Mouse (Mus musculus): ENCODE data around the gene Adcy4. TPM values are rescaled to one million over a fixed set of nuclear protein-coding genes. Genes with fewer than 3 reads are reported as not detected.

The Adcy4 gene
- polyA plus RNA-seq, 1 experiment = 0.02 TPM

DNA sequence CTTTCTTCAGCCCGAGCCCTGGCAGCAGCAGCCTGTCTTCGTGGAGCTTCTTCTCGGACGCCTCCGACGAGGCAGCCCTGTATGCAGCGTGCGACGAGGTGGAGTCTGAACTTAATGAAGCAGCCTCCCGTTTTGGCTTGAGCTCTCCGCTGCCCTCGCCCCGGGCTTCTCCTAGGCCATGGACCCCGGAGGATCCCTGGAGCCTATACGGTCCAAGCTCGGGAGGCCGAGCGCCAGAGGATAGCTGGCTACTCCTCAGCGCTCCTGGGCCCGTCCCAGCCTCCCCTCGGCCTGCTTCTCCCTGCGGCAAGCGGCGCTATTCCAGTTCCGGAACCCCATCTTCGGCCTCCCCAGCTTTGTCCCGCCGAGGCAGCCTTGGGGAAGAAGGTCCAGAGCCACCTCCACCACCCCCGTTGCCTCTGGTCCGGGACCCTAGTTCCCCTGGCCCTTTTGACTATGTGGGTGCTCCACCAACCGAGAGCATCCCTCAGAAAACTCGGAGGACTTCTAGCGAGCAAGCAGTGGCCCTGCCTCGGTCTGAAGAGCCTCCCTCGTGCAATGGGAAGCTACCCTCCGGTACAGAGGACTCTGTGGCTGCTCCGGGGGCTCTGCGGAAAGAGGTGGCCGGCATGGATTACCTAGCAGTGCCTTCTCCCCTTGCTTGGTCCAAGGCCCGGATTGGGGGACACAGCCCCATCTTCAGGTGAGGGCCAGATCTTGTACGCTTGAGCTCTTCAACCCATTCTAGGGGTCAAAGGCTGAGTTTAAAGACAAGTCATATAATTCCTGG, 42.9 kb upstream of the Adcy4 start:
- H3K79me2 ChIP-seq (ENCODE audit: control insufficient read depth, insufficient read depth) = no peaks in the 10 kb centered on the region
- TF ChIP-seq CEBPB (IDR thresholded peaks at IDR 0.05; ENCODE audit: low read depth) (no peak), FOSL1 (IDR thresholded peaks at IDR 0.05; ENCODE audit: insufficient read depth, low read length, poor library complexity, severe bottlenecking) (no peak), MAX (IDR thresholded peaks at IDR 0.05) (no peak), MYOG (IDR thresholded peaks at IDR 0.05; ENCODE audit: control insufficient read depth, extremely low read depth, insufficient read length) (no peak), CTCF (IDR thresholded peaks at IDR 0.05; ENCODE audit: control insufficient read depth, insufficient read depth, insufficient read length) (no peak), USF1 (IDR thresholded peaks at IDR 0.05; ENCODE audit: low read depth) (no peak), MYOD1 (IDR thresholded peaks at IDR 0.05; ENCODE audit: control insufficient read depth, insufficient read length, low read depth) (no peak)
- H3K27me3 ChIP-seq (ENCODE audit: control insufficient read depth, insufficient read depth, insufficient read length) = no peaks in the 10 kb centered on the region
- H3ac ChIP-seq (ENCODE audit: control insufficient read depth, insufficient read length, low read depth) = no peak overlapping the region
- H3K4me3 ChIP-seq (ENCODE audit: insufficient read depth, poor library complexity, severe bottlenecking) = no peak overlapping the region
- H3K36me3 ChIP-seq (ENCODE audit: control insufficient read depth, insufficient read depth) = no peaks in the 10 kb centered on the region
- no peaks in the 10 kb centered on the region for H3K79me3 ChIP-seq (ENCODE audit: low read depth)

DNA sequence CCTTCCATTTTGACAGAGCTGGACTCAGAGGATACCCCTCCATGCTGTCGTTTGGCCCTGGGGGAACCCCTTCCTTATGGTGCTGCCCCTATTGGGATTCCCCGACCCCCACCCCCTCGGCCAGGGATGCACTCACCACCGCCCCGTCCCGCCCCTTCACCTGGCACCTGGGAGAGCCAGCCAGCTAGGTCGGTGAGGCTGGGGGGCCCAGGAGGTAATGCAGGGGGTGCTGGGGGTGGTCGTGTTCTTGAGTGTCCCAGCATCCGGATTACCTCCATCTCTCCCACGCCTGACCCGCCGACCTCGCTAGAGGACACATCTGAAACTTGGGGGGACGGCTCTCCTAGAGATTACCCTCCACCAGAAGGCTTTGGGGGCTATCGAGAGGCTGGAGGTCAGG, 42.2 kb upstream of the Adcy4 start:
- TF ChIP-seq MAX (IDR thresholded peaks at IDR 0.05) (no peak), MYOG (IDR thresholded peaks at IDR 0.05; ENCODE audit: control insufficient read depth, extremely low read depth, insufficient read length) (no peak), CEBPB (IDR thresholded peaks at IDR 0.05; ENCODE audit: low read depth) (no peak), USF1 (IDR thresholded peaks at IDR 0.05; ENCODE audit: low read depth) (no peak), CTCF (IDR thresholded peaks at IDR 0.05; ENCODE audit: control insufficient read depth, insufficient read depth, insufficient read length) (no peak), FOSL1 (IDR thresholded peaks at IDR 0.05; ENCODE audit: insufficient read depth, low read length, poor library complexity, severe bottlenecking) (no peak)
- Histone ChIP-seq H3K4me3 (ENCODE audit: insufficient read depth, poor library complexity, severe bottlenecking) (no peak overlapping the region), H3K36me3 (ENCODE audit: control insufficient read depth, insufficient read depth) (no peaks in the 10 kb centered on the region)

DNA sequence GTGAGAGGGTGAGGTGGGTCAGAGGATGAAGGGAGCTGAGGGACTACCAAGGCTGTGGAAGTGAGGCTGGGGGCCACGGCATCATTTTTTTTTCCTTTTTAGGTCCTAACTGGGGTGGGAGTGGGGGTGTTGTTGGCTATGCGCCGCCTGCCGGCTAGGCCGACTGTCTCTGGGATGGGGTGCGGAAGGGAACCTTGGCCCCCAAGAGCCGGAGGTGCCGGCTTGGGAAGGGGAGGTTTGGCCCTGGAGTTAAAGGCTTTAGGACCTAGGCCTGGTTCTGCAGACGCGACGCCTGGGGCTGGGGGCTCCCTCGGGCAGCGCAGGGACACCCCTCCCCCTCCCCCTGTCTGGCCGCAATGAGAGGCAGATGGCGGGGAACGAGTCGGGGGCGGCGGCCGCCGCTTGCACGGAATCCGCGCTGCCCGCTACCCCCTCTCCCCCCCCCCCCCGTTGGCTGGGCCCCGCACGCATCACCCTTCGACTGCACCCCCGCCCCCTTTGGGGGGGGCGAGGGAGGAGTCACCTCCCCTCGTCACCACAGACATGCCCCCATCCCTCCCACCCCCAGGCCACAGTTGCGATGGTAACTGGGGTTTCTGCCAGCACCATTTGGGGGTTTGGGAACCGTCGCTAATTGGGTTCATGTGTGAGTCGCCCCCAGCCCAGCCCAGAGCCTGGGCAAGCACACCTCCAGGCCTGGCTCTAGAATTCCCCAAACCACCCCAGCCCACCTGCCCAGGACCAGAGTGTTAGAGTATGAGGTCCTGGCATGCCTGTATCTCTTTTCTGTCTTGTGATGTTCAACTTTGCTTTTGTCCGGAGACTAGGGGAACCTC, 41.5 kb upstream of the Adcy4 start:
- H3K79me3 ChIP-seq (ENCODE audit: low read depth) = no peaks in the 10 kb centered on the region
- no peaks in the 10 kb centered on the region for H3K36me3 ChIP-seq (ENCODE audit: control insufficient read depth, insufficient read depth)
- no peak overlapping the region for H3K4me3 ChIP-seq (ENCODE audit: insufficient read depth, poor library complexity, severe bottlenecking)
- TF ChIP-seq MAX (IDR thresholded peaks at IDR 0.05) (no peak), CTCF (IDR thresholded peaks at IDR 0.05; ENCODE audit: control insufficient read depth, insufficient read depth, insufficient read length) (no peak), FOSL1 (IDR thresholded peaks at IDR 0.05; ENCODE audit: insufficient read depth, low read length, poor library complexity, severe bottlenecking) (no peak), MYOG (IDR thresholded peaks at IDR 0.05; ENCODE audit: control insufficient read depth, extremely low read depth, insufficient read length) (no peak), USF1 (IDR thresholded peaks at IDR 0.05; ENCODE audit: low read depth) (no peak), MYOD1 (IDR thresholded peaks at IDR 0.05; ENCODE audit: control insufficient read depth, insufficient read length, low read depth) (no peak), CEBPB (IDR thresholded peaks at IDR 0.05; ENCODE audit: low read depth) (no peak)
- no peaks in the 10 kb centered on the region for H3K27me3 ChIP-seq (ENCODE audit: control insufficient read depth, insufficient read depth, insufficient read length)
- no peak overlapping the region for H3ac ChIP-seq (ENCODE audit: control insufficient read depth, insufficient read length, low read depth)
- H3K79me2 ChIP-seq (ENCODE audit: control insufficient read depth, insufficient read depth) = no peaks in the 10 kb centered on the region

More for the DNA sequence above, 42.2 kb upstream of the Adcy4 start:
- no peak overlapping the region for H3ac ChIP-seq (ENCODE audit: control insufficient read depth, insufficient read length, low read depth)
- no peaks in the 10 kb centered on the region for H3K27me3 ChIP-seq (ENCODE audit: control insufficient read depth, insufficient read depth, insufficient read length)
- H3K79me3 ChIP-seq (ENCODE audit: low read depth) = no peaks in the 10 kb centered on the region
- no peaks in the 10 kb centered on the region for H3K79me2 ChIP-seq (ENCODE audit: control insufficient read depth, insufficient read depth)

DNA sequence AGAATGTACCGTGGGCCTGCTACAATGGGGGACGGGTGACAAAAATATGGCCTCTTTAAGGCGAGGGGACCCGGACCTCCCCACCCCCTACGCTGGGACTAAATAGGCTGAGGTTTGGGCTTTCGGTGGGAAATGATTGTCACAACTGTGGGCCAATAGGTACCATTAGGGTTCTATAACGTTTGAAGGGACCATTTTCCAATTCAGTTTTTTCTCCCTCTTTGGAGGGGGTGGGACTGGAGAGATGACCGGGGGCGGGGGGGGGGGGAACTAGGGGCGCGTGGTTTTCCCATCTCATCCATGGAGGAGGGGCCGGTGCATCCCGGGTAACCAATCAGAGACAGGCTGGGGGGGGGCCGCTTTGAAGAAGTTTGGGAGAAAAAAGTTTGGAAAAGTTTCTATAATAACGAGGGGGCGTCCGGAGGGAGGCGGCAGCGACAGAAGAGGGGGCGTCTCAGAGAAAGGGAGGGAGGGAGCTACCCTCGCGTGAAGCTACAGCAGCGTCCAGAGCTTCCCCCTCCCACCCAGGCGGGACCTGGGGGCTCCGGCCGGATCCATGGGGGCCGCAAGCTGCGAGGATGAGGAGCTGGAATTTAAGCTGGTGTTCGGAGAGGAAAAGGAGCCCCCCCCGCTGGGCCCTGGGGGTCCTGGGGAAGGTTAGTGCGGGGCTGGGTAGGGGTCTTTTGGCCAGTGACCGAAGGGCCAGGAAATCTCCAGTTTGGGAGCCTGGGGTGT, 40.8 kb upstream of the Adcy4 start:
- no peaks in the 10 kb centered on the region for H3K27me3 ChIP-seq (ENCODE audit: control insufficient read depth, insufficient read depth, insufficient read length)
- no peaks in the 10 kb centered on the region for H3K79me3 ChIP-seq (ENCODE audit: low read depth)
- no peaks in the 10 kb centered on the region for H3K36me3 ChIP-seq (ENCODE audit: control insufficient read depth, insufficient read depth)
- no peak overlapping the region for H3ac ChIP-seq (ENCODE audit: control insufficient read depth, insufficient read length, low read depth)
- H3K4me3 ChIP-seq (ENCODE audit: insufficient read depth, poor library complexity, severe bottlenecking) = no peak overlapping the region
- H3K79me2 ChIP-seq (ENCODE audit: control insufficient read depth, insufficient read depth) = no peaks in the 10 kb centered on the region
- no peak for TF ChIP-seq CTCF (IDR thresholded peaks at IDR 0.05; ENCODE audit: control insufficient read depth, insufficient read depth, insufficient read length)
- TF ChIP-seq FOSL1 (IDR thresholded peaks at IDR 0.05; ENCODE audit: insufficient read depth, low read length, poor library complexity, severe bottlenecking) = no peak
- no peak for TF ChIP-seq USF1 (IDR thresholded peaks at IDR 0.05; ENCODE audit: low read depth)
- TF ChIP-seq MAX (IDR thresholded peaks at IDR 0.05) = no peak
- TF ChIP-seq CEBPB (IDR thresholded peaks at IDR 0.05; ENCODE audit: low read depth) = no peak
- TF ChIP-seq MYOD1 (IDR thresholded peaks at IDR 0.05; ENCODE audit: control insufficient read depth, insufficient read length, low read depth) = no peak
- no peak for TF ChIP-seq MYOG (IDR thresholded peaks at IDR 0.05; ENCODE audit: control insufficient read depth, extremely low read depth, insufficient read length)

DNA sequence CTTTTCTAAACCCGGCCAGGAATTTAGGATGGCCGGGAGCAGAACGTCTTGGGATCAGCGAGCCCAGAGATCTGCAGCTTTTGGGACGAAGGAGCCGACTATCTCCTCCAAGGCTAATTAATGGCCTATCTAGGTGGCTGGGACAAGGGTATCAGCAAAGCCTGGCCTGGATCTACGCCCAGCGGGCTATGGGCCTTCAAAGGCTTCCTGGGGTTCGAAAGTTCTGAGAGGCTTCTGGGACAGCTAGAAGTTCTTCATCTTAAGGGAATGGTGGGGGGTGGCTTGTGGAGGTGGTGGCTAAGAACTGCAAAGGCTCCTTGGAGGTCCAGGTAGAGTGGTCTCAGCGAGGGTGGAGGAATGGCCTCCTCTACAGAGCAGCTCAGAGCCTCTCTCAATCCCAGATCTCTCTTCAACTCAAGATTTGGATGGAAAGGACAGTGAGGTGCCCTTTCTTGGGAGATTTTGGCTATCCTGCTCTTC, 40.1 kb upstream of the Adcy4 start:
- Histone ChIP-seq H3ac (ENCODE audit: control insufficient read depth, insufficient read length, low read depth) (no peak overlapping the region), H3K79me3 (ENCODE audit: low read depth) (no peaks in the 10 kb centered on the region), H3K27me3 (ENCODE audit: control insufficient read depth, insufficient read depth, insufficient read length) (no peaks in the 10 kb centered on the region), H3K79me2 (ENCODE audit: control insufficient read depth, insufficient read depth) (no peaks in the 10 kb centered on the region), H3K36me3 (ENCODE audit: control insufficient read depth, insufficient read depth) (no peaks in the 10 kb centered on the region), H3K4me3 (ENCODE audit: insufficient read depth, poor library complexity, severe bottlenecking) (no peak overlapping the region)
- TF ChIP-seq MYOD1 (IDR thresholded peaks at IDR 0.05; ENCODE audit: control insufficient read depth, insufficient read length, low read depth) (no peak), MAX (IDR thresholded peaks at IDR 0.05) (no peak), CTCF (IDR thresholded peaks at IDR 0.05; ENCODE audit: control insufficient read depth, insufficient read depth, insufficient read length) (no peak), MYOG (IDR thresholded peaks at IDR 0.05; ENCODE audit: control insufficient read depth, extremely low read depth, insufficient read length) (no peak), CEBPB (IDR thresholded peaks at IDR 0.05; ENCODE audit: low read depth) (no peak), FOSL1 (IDR thresholded peaks at IDR 0.05; ENCODE audit: insufficient read depth, low read length, poor library complexity, severe bottlenecking) (no peak), USF1 (IDR thresholded peaks at IDR 0.05; ENCODE audit: low read depth) (no peak)
